In genomic region chr8:29614098-29614497, GRCm38 (mm10) we compare ENCODE assay signal across 24 mouse cellular contexts.
DNase-seq lines count a peak whose midpoint lies in the region; ATAC-seq and TF ChIP-seq lines count a peak whose summit lies in the region.
"Had no signal": no experiment of that assay in that cellular context is flagged by ENCODE, and none has a peak within 500 bp of the region (broad histone marks: within the 10 kb centered on the region; RNA-seq: fewer than 3 reads in every experiment).

No protein-coding gene starts in this region.

- no peaks in the 10 kb centered on the region for H3K4me1 ChIP-seq in midbrain, embryonic 14.5 days (ENCODE audit: control insufficient read depth, insufficient read depth, low read length)
- H3K4me1 ChIP-seq in midbrain, embryonic 15.5 days = no peaks in the 10 kb centered on the region; the same call in 1 of the 2 replicates
- no peaks in the 10 kb centered on the region for H3K4me1 ChIP-seq in kidney, adult 2 months (ENCODE audit: control insufficient read depth, insufficient read depth, low read length)
- H3K4me1 ChIP-seq in intestine, embryonic 15.5 days (replicated peaks) = no peaks in the 10 kb centered on the region
- H3K4me1 ChIP-seq: embryonic facial prominence, embryonic 13.5 days; midbrain, embryonic 12.5 days had no signal

- TF ChIP-seq POLR2A in kidney, adult 2 months (IDR thresholded peaks at IDR 0.05; ENCODE audit: low read depth, low read length) = no peak

- no peaks in the 10 kb centered on the region; the same call in 1 of the 2 replicates for H3K9me3 ChIP-seq in midbrain, embryonic 14.5 days (ENCODE audit: control insufficient read depth, low read length)
- H3K9me3 ChIP-seq in midbrain, embryonic 15.5 days = no peaks in the 10 kb centered on the region
- no peaks in the 10 kb centered on the region for H3K9me3 ChIP-seq in intestine, embryonic 15.5 days
- H3K9me3 ChIP-seq: embryonic facial prominence, embryonic 13.5 days; forebrain, embryonic 12.5 days; midbrain, embryonic 12.5 days had no signal

- no peak for TF ChIP-seq CTCF in kidney, adult 2 months (conservative IDR thresholded peaks at IDR 0.05; ENCODE audit: insufficient read depth, insufficient read length, low read depth, low read length)
- TF ChIP-seq CTCF in left cerebral cortex, adult 2 months (IDR thresholded peaks at IDR 0.05) = no peak

- H3K4me3 ChIP-seq in midbrain, embryonic 14.5 days (replicated peaks; ENCODE audit: low read depth, low read length) = no peak overlapping the region
- no peak overlapping the region for H3K4me3 ChIP-seq in midbrain, embryonic 15.5 days
- no peak overlapping the region for H3K4me3 ChIP-seq in kidney, adult 2 months (ENCODE audit: insufficient read depth, low read depth, low read length)
- no peak overlapping the region for H3K4me3 ChIP-seq in left cerebral cortex, adult 2 months
- H3K4me3 ChIP-seq in intestine, embryonic 15.5 days (replicated peaks) = no peak overlapping the region
- H3K4me3 ChIP-seq: embryonic facial prominence, embryonic 13.5 days; erythroblast, embryonic 14.5 days; forebrain, embryonic 12.5 days; layer of hippocampus, adult 2 months; midbrain, embryonic 12.5 days had no signal

- H3K9ac ChIP-seq in midbrain, embryonic 14.5 days (replicated peaks; ENCODE audit: low read length) = no peak overlapping the region
- H3K9ac ChIP-seq in midbrain, embryonic 15.5 days = no peak overlapping the region
- no peak overlapping the region for H3K9ac ChIP-seq in intestine, embryonic 15.5 days
- H3K9ac ChIP-seq: embryonic facial prominence, embryonic 13.5 days; forebrain, embryonic 12.5 days; midbrain, embryonic 12.5 days had no signal

- ATAC-seq in midbrain, embryonic 14.5 days (ENCODE audit: low FRiP score, low TSS enrichment) = no peak
- ATAC-seq in midbrain, embryonic 15.5 days (replicated peaks) = no peak
- ATAC-seq in intestine, embryonic 15.5 days = no peak
- ATAC-seq in activated CD4-positive, CD25-positive, alpha-beta regulatory T cell, adult 4 months = no peak
- ATAC-seq: hindbrain, embryonic 16.5 days; intestine, embryonic 16.5 days; lung, postnatal 0 days had no signal

- intact Hi-C loops in left cerebral cortex, adult 2 months (cut with DNase I) = no loop called here

- DNase-seq in midbrain, embryonic 14.5 days = peak; percentile 9
- DNase-seq in kidney, adult 2 months = peak; percentile 28
- peak; percentile 5 for DNase-seq in kidney, postnatal 10 days
- DNase-seq in retina, postnatal 1 day = peak; percentile 59
- no peak for DNase-seq in left cerebral cortex, adult 2 months (ENCODE audit: extremely low spot score in 1 of 2, low spot score in 2 of 2)
- DNase-seq: adrenal gland, postnatal 25 days; B cell, adult 2 months; cerebellum, adult 11-12 months; cerebellum, postnatal 10 days; gastrocnemius, postnatal 36 days; heart, postnatal 4 days; thymus, adult 18-20 months; thymus, postnatal 36 days had no signal

- 61% methylated on average over 7 of the region's 7 CpGs for WGBS in midbrain, embryonic 14.5 days
- WGBS in midbrain, embryonic 15.5 days = 53% methylated on average over 7 of the region's 7 CpGs
- 24% methylated on average over 7 of the region's 7 CpGs for WGBS in kidney, adult 2 months
- WGBS in intestine, embryonic 15.5 days = 75% methylated on average over 7 of the region's 7 CpGs

- no peaks in the 10 kb centered on the region for H3K36me3 ChIP-seq in midbrain, embryonic 14.5 days (ENCODE audit: control insufficient read depth, insufficient read depth, low read length)
- no peaks in the 10 kb centered on the region for H3K36me3 ChIP-seq in midbrain, embryonic 15.5 days (replicated peaks)
- no peaks in the 10 kb centered on the region for H3K36me3 ChIP-seq in kidney, adult 2 months (ENCODE audit: control insufficient read depth, insufficient read depth, low read length)
- H3K36me3 ChIP-seq in intestine, embryonic 15.5 days = no peaks in the 10 kb centered on the region
- H3K36me3 ChIP-seq: embryonic facial prominence, embryonic 13.5 days; forebrain, embryonic 12.5 days; midbrain, embryonic 12.5 days had no signal

- H3K27ac ChIP-seq in midbrain, embryonic 14.5 days (replicated peaks; ENCODE audit: low read depth, low read length) = no peak overlapping the region
- H3K27ac ChIP-seq in midbrain, embryonic 15.5 days = no peak overlapping the region
- H3K27ac ChIP-seq in kidney, adult 2 months (ENCODE audit: insufficient read depth, low read depth, low read length) = no peak overlapping the region
- no peak overlapping the region for H3K27ac ChIP-seq in left cerebral cortex, adult 2 months
- no peak overlapping the region for H3K27ac ChIP-seq in intestine, embryonic 15.5 days
- H3K27ac ChIP-seq: embryonic facial prominence, embryonic 13.5 days; forebrain, embryonic 12.5 days; layer of hippocampus, adult 2 months; midbrain, embryonic 12.5 days had no signal

- no peak overlapping the region for H3K4me2 ChIP-seq in midbrain, embryonic 14.5 days (ENCODE audit: low read length)
- no peak overlapping the region for H3K4me2 ChIP-seq in midbrain, embryonic 15.5 days
- no peak overlapping the region for H3K4me2 ChIP-seq in intestine, embryonic 15.5 days (replicated peaks)
- H3K4me2 ChIP-seq: embryonic facial prominence, embryonic 13.5 days; forebrain, embryonic 12.5 days; midbrain, embryonic 12.5 days had no signal

- no peaks in the 10 kb centered on the region for H3K27me3 ChIP-seq in midbrain, embryonic 14.5 days (ENCODE audit: control insufficient read depth, insufficient read depth, low read length)
- no peaks in the 10 kb centered on the region for H3K27me3 ChIP-seq in midbrain, embryonic 15.5 days (replicated peaks)
- no peaks in the 10 kb centered on the region for H3K27me3 ChIP-seq in kidney, adult 2 months (replicated peaks; ENCODE audit: control insufficient read depth, insufficient read depth, low read length)
- H3K27me3 ChIP-seq in intestine, embryonic 15.5 days (replicated peaks) = no peaks in the 10 kb centered on the region
- H3K27me3 ChIP-seq: embryonic facial prominence, embryonic 13.5 days; forebrain, embryonic 12.5 days; midbrain, embryonic 12.5 days had no signal

Comparison
In these comparisons a context has a peak if more than half of its experiments do, and no peak if none do; other contexts are left out.
1. DNase-seq: peak in midbrain, embryonic 14.5 days (single experiment), kidney, adult 2 months (single experiment), kidney, postnatal 10 days (single experiment) and retina, postnatal 1 day (single experiment); none in left cerebral cortex, adult 2 months (0 of 2).